Mouse (Mus musculus): ENCODE measurements at regions not wholly inside any gene's neighbourhood (a gene's known extent, or its start where the extent isn't known, plus 50 kb on each side); places are given as distances from the start of the nearest gene placed in this dataset.
A peak's percentile ranks its signal among the peaks of the same experiment; 100 is the strongest.

- peak; percentile 1 for DNase-seq (ENCODE audit: low read depth)
Measured at GRCm38 (mm10) chr3:39248712-39249111, 362.0 kb downstream of the Fat4 start.

DNA sequence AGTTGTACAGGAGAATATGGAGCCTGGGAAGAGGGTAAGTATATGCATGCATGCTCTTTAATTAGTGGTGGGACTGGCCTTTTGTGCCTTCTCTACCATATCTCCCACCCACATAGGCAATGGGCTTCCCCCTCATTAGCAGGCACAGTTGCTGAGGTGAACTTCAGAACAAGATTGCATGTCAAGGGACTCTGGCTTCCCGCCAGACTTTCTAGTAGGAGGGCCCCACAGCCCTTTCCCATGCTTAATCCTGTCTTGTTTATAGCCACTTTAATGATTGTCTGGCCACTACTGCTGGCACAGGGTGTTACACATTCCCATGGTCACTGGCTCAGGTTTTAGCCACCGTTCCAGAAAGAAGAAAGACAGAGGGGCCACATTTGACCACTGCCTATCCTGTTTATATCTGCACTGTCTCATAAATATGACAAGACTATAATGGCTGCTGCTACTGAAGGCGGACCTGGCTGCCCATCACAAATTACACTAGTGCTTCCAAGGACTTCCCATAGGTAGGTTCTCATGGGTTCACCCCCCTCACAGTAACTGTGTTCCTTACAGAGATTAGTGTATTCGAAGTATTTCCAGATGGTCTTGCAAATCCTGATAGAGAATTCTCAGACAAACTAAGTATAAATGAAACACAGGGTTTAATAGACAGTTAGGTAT, 362.6 kb downstream of the Fat4 start:
- peak; percentile 6 for DNase-seq (ENCODE audit: low read depth)

- no peak for DNase-seq (ENCODE audit: low read depth)
Measured at GRCm38 (mm10) chr3:39253076-39253475, 366.3 kb downstream of the Fat4 start.

DNA sequence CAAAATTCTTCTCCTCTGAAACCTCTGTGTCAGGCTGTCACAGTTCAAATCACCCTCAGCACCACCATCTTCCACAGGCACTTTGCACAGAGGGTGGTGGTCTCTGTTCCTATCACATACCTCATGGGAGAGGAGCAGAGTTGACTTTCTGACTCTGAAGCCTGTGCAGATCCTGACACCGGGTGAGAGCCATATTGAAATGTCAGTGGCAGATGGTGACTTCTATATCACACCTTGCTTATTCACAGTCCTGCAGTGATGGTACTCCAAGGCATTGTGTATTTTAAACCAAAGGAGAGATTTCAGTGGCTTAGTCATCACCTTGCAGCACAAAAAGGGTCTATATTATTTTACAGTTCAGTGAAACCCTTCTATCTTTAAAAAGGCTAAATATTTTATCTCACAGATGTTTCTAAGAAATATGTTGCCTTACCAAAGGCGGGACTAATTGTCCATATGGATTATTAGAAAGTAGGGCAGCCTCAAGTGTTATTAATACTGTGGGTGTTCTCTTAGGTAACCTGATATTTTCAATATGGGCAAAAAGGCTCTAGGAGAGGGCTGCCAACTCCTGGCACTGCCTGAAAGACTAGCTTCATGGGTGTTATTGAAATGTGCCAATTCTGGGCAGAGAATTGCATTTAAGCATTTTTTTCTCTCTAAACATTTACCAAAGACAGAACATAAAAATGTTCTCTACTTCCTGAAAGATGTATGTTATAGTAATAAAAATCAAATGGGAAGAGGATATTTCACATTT, 378.1 kb downstream of the Fat4 start:
- DNase-seq (ENCODE audit: low read depth), result no peak

- no peak for DNase-seq (ENCODE audit: low read depth)
Measured at GRCm38 (mm10) chr3:39265606-39266005, 378.9 kb downstream of the Fat4 start.

GRCm38 (mm10) chr3:39269388-39269787, 382.6 kb downstream of the Fat4 start:
- DNase-seq (ENCODE audit: low read depth), result peak; percentile 35

DNA sequence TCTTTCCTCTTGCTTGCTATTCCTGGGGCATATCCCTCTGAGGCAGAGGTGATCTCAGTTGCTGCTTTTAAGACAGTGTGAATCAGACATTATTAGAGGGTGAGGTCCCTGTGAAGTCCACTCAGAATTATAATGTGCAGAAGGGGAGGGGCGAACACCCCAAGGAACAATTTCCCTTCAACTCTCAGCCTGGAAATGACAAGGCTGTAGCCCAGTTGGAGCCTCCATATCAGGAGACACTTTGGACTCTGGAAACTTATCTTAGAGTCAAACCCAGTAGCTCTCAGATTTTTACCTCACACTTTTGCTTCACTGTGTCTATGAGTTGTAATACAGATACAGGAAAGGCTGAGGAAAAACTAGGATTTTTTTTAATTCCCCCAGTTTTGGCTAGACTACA, 385.9 kb downstream of the Fat4 start:
- DNase-seq (ENCODE audit: low read depth), result no peak

DNA sequence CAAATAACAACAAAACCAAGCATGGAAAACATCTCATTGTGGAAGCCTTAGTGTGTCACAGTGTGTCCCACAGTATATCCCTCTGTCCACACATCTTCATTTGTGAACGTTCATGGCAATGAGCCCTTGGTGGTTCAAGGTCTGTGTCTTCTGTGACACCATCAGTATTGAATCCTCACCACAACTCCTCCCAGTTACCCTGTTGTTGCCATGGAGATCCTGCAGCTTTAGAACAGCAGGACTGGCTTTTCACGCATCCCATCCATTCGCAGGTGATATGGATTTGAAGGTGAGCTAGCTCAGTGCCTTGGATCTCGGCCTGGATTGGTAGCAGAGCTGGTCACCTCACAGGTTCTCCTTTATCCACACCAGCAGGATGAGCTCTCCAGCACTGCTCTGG, 390.2 kb downstream of the Fat4 start:
- DNase-seq (ENCODE audit: low read depth), result no peak

- DNase-seq (ENCODE audit: low read depth), result no peak
Measured at GRCm38 (mm10) chr3:39277310-39277709, 390.6 kb downstream of the Fat4 start.

GRCm38 (mm10) chr3:39295255-39295654, 408.5 kb downstream of the Fat4 start:
- DNase-seq (ENCODE audit: low read depth), result no peak

- no peak for DNase-seq (ENCODE audit: low read depth)
Measured at GRCm38 (mm10) chr3:39296257-39296656, 409.5 kb downstream of the Fat4 start.

GRCm38 (mm10) chr3:39309487-39309886, 422.7 kb downstream of the Fat4 start:
- DNase-seq (ENCODE audit: low read depth), result no peak

GRCm38 (mm10) chr3:39313563-39313962, 426.8 kb downstream of the Fat4 start:
- no peak for DNase-seq (ENCODE audit: low read depth)

DNA sequence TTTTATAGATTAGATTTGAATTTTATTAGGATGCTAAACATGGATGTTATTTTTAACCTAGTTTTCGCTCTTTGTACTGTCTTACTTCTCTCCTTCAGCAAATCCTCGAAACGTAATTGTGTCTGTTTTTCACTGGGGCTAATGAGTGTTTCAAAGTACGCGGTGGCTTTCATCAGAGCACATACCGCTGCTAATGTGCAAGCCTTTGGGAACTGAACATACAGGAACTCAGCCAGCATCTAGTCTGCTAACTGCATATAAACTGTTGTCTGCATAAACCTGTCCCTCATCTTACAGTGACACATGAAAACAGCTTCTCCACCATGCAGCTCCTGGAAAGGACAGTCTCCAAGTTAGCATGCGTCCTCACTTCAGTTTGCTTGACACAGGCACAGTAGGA, 434.1 kb downstream of the Fat4 start:
- DNase-seq (ENCODE audit: low read depth), result no peak

- DNase-seq (ENCODE audit: low read depth), result no peak
Measured at GRCm38 (mm10) chr3:39322225-39322624, 435.5 kb downstream of the Fat4 start.

DNA sequence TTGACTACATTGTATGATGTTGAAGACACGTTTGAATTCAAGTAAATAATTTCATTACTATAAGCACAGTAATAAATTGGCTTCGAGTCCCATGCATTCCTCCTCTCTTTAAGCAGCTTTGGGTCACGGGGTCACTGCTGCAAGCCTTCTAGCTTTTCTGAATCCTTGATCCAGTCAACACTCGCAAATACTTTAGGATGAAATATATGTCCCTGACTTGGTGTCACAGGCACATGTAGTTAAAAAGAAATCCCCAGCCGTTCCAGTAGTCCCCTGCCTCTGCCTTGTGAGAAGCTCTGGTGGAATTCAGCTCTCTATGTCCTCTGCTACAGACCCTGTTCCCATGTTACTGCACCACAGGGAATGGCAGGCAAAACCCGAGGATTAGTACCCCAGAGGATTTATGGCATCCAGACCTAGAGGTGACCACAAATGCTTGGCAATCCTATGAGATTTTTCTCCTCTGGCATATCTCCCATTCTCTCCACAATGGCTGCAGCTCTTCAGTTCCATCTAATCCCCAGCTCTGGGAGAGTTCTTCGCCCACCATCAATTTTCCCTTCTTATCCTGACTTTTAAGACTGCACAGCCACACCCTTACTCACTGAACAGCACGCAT, 449.0 kb downstream of the Fat4 start:
- no peak for DNase-seq (ENCODE audit: low read depth)

GRCm38 (mm10) chr3:39341161-39341687, 454.5 kb downstream of the Fat4 start:
- no peak for DNase-seq (ENCODE audit: low read depth)

DNA sequence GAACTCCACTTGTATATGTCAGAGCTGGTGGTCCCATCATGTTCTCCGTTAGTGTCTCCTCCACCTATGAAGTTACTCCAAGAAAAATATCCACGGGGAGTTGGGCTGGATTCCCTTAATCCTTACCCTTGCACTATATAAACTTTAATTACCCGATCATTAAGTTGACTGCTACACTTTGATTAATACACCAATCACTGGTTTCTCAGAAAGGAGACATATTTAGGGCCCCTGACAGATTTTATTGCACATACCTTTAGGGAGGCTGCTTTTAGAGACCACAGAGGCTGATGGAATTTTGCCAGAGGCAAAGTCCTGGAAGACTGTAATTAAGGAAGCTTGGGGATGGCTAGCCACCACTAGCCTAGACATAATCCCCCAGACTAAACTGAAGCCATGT, 457.3 kb downstream of the Fat4 start:
- DNase-seq (ENCODE audit: low read depth), result no peak

GRCm38 (mm10) chr3:39347578-39347977, 460.8 kb downstream of the Fat4 start:
- DNase-seq (ENCODE audit: low read depth), result no peak

DNA sequence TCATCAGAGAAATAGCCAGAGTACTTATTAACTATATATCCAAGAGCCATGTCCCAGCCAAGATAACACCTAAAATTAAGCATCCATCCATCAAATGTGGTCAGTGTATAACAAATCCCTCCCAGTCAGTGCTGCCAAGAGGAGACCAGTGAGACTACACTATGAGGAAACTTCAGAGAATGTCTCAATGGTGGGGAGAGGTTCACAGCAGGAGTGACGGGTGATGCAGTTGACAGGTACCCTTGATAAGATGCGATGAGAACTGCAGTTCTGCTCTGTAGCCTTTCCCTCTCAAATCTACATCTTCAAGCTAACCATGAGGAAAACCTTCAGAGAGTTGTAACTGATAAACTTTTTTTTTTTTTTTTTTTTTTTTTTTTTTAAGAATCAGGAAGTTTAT, 470.3 kb downstream of the Fat4 start:
- no peak for DNase-seq (ENCODE audit: low read depth)

DNA sequence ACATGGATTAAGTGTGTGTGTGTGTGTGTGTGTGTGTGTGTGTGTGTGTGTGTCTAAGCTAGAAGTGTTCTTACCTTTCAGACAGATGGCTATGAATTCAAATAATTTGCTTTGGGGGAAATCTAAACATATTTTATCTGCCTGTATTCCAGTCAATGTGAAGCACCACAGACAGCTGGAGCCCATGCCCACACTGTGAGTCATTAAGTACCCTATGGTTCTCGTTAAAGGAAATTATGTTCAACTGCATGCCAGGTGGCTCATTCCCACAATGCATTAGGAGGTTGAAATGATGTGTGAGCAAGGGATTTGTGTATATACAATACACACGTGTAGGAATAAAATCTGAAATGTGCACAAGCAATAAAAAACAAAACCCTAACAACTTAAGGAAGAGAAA, 473.5 kb downstream of the Fat4 start:
- peak; percentile 10 for DNase-seq (ENCODE audit: low read depth)

GRCm38 (mm10) chr3:39370926-39371325, 484.2 kb downstream of the Fat4 start:
- no peak for DNase-seq (ENCODE audit: low read depth)

DNA sequence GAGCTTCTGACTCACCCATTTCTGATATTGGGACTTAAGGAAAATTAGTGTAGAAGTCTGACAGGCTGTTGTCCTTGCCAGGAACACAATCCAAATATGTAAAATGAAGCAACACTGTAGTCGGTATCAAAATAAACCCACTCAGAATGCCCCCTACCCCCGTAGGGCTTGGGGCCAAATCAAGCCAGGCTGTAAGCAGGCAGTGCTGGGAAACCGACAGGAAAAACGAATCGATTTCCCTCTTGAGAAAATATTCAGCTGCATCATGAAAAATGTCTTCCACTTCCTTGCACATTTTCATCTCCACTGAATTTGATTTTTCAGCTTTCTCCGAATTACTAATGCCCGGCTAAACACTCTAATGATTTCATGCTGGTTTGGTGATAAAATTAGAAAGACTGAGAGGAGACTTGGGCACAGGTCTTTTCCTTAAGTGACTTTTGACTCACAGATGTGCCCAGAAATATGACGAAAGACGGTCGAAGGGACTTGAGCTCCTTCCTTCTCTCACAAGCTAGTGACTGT, 485.7 kb downstream of the Fat4 start:
- no peak for DNase-seq (ENCODE audit: low read depth)

Measured in NIH3T3 (cell line).